Mouse (Mus musculus) intestine, embryonic 14.5 days (tissue): ENCODE results near the gene Rrp9. TPM values are rescaled to one million over a fixed set of nuclear protein-coding genes. Genes with fewer than 3 reads are reported as not detected.
"Not testable (repeated sequence)": the region's sequence is repeated elsewhere in the genome, so short reads cannot be mapped to it uniquely, and the experiment has no call there.

ENCODE experiments used
- ATAC-seq: fragments of 200-750 bp; cut with Nextera tagmentation; replicated peaks from 2 replicates; pipeline ENCODE4 v1.8.0; 2017; ENCODE audit warnings: low read depth, moderate number of reproducible peaks, moderate TSS enrichment, moderate library complexity; ENCODE audit not compliant: low FRiP score, low TSS enrichment
- DNase-seq: peaks from one replicate; pipeline ENCODE4 v3.0.0-alpha.2; 2018; ENCODE audit warnings: low spot score
- H3K27ac ChIP-seq: fragments of 300-500 bp; sonication (generic); 2 replicates; pipeline ENCODE4 v1.5.1; 2014; ENCODE audit warnings: low read depth, mild to moderate bottlenecking, control low read depth
- H3K27me3 ChIP-seq: fragments of 300-500 bp; sonication (generic); replicated peaks from 2 replicates; pipeline ENCODE4 v1.6.1; 2014; ENCODE audit warnings: low read length, control low read depth; ENCODE audit not compliant: control insufficient read depth, insufficient read depth
- H3K36me3 ChIP-seq: fragments of 300-500 bp; sonication (generic); 2 replicates; pipeline ENCODE4 v1.6.1; 2014; ENCODE audit warnings: low read length, control low read depth; ENCODE audit not compliant: control insufficient read depth, insufficient read depth
- H3K4me1 ChIP-seq: fragments of 300-500 bp; sonication (generic); replicated peaks from 2 replicates; pipeline ENCODE4 v1.6.1; 2014; ENCODE audit warnings: low read length, control low read depth, mixed read lengths; ENCODE audit not compliant: control insufficient read depth, insufficient read depth
- H3K4me2 ChIP-seq: fragments of 300-500 bp; sonication (generic); 2 replicates; pipeline ENCODE4 v1.6.1; 2014; ENCODE audit warnings: low read length
- H3K4me3 ChIP-seq: fragments of 300-500 bp; sonication (generic); 2 replicates; pipeline ENCODE4 v1.5.1; 2014; ENCODE audit warnings: low read depth, low read length, control low read depth, mixed read lengths
- H3K9ac ChIP-seq: fragments of 300-500 bp; sonication (generic); 2 replicates; pipeline ENCODE4 v1.6.1; 2014; ENCODE audit warnings: mild to moderate bottlenecking, low read length
- H3K9me3 ChIP-seq: fragments of 300-500 bp; sonication (generic); 2 replicates; pipeline ENCODE4 v1.6.1; 2016; ENCODE audit warnings: low read length, control low read depth; ENCODE audit not compliant: control insufficient read depth
- WGBS: fragments of 180-500 bp; shearing (Covaris S2); extraction: QIAGEN DNeasy Blood & Tissue Kit; methylation state at CpG from one replicate; pipeline ENCODE4 v1.1.7; 2014; 5-methylcytosine and 5-hydroxymethylcytosine counted together
- polyA plus RNA-seq: library from polyadenylated mRNA; unstranded; fragments of >200 nt; fragmentation: Nextera tagmentation; extraction: Ambion mirVana; gene quantifications from 2 replicates; pipeline ENCODE4 v1.2.1, GENCODE M21; 2014

The Rrp9 gene
- polyA plus RNA-seq, 1 experiment from 2014 or later = 52.4 TPM

DNA sequence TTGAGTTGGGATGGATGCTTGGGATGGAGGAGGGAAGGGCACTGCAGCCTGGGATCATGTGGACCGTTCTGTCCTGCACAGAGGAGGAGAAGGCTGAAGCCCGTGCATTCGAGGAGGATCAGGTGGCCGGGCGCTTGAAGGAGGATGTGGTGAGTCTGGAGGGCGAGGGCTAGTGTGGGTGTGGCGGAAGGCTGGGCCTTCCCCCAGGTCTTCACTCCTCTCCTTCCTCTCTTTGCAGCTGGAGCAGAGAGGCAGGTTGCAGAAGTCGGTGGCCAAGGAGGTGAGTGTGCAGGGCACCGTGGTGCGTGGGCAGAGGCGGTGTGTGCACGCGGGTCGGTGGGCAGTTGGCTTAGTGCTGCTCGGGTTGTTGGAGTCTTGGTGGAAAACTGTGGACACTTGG lies 5.3 kb downstream of the Rrp9 start:
- Histone ChIP-seq H3K9me3 (no peaks in the 10 kb centered on the region), H3K27me3 (no peaks in the 10 kb centered on the region), H3K27ac (no peak overlapping the region), H3K4me1 (peaks cover 15% of the 10 kb centered on the region), H3K36me3 (peaks cover 52% of the 10 kb centered on the region), H3K4me3 (no peak overlapping the region), H3K9ac (no peak overlapping the region), H3K4me2 (no peak overlapping the region)
- ATAC-seq (no peak), DNase-seq (no peak)
- 96% methylated on average over 15 of the region's 15 CpGs for WGBS

DNA sequence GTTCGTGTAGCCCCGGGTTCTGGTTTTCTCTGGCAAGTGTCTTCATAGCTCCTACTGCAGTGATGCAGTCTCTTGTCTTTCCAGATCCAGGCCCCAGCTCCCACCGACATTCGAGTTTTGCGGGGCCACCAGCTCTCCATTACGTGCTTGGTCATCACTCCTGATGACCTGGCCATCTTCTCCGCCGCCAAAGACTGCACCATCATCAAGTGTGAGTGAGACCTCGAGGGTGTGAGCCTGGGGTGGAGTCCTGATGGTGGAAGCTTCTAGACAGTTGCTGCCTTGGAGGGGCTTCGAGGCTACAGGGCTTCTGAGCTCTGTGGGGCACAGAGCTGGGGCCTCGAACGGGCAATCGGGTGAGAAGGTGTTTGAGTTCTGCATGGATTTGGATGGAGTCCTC lies 5.9 kb downstream of the Rrp9 start:
- no peak for DNase-seq
- Histone ChIP-seq H3K4me1 (peaks cover 10% of the 10 kb centered on the region), H3K36me3 (peaks cover 52% of the 10 kb centered on the region), H3K9me3 (no peaks in the 10 kb centered on the region), H3K4me3 (no peak overlapping the region), H3K9ac (no peak overlapping the region), H3K27me3 (no peaks in the 10 kb centered on the region), H3K4me2 (no peak overlapping the region), H3K27ac (no peak overlapping the region)
- no peak for ATAC-seq
- 93% methylated on average over 13 of the region's 13 CpGs for WGBS

DNA sequence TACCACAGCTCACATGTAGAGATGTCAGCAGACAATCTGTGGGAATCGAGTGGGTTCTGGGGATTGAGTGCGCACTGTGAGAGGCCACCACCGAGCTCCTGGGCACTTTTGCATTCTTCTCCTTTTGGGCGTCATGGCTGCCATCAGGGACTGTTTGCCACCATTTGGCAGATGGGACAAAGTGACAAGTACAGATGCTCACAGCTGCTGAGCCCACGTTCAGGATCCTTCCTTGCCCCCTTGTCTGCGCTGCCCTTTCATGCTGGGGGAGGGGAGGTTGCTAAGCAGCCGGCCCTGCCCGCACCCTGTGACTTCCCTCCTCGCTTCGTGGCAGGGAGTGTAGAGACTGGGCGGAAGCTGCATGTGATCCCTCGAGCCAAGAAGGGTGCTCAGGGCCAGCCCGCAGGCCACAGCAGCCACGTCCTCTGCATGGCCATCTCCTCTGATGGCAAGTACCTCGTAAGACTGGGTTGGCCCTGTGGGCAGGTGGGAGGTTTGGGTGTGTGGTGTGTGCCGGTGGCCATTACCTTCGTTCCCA lies 6.9 kb downstream of the Rrp9 start:
- no peak for DNase-seq
- Histone ChIP-seq H3K9me3 (no peaks in the 10 kb centered on the region), H3K27ac (no peak overlapping the region), H3K9ac (no peak overlapping the region), H3K4me1 (peaks cover 10% of the 10 kb centered on the region), H3K4me2 (no peak overlapping the region), H3K36me3 (peaks cover 52% of the 10 kb centered on the region), H3K27me3 (no peaks in the 10 kb centered on the region), H3K4me3 (no peak overlapping the region)
- no peak for ATAC-seq
- 89% methylated on average over 17 of the region's 17 CpGs for WGBS

DNA sequence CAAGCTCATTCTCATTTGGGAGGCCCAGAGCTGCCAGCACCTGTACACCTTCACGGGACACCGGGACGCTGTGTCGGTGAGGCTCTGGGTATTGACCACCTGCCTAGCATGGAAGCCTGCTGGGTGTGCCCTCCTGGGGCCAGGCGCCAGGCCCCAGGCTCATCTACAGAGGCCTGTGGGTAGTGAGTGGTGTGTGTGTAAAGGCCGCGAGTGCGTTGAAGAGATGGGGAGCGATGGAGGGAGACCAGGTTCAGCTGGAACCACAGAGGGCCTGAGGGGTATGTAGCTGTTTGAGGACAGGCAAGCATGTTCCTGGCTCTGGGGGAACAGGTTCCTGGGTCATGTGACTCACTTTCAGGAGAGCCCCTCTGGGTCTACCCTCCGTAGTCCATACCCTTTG lies 7.4 kb downstream of the Rrp9 start:
- H3K4me3 ChIP-seq = no peak overlapping the region
- H3K9ac ChIP-seq = no peak overlapping the region
- no peaks in the 10 kb centered on the region for H3K27me3 ChIP-seq
- ATAC-seq (no peak), DNase-seq (no peak)
- H3K4me2 ChIP-seq = no peak overlapping the region
- no peak overlapping the region for H3K27ac ChIP-seq
- WGBS = 96% methylated on average over 10 of the region's 10 CpGs
- peaks cover 52% of the 10 kb centered on the region for H3K36me3 ChIP-seq
- H3K9me3 ChIP-seq = no peaks in the 10 kb centered on the region
- peaks cover 5% of the 10 kb centered on the region for H3K4me1 ChIP-seq

DNA sequence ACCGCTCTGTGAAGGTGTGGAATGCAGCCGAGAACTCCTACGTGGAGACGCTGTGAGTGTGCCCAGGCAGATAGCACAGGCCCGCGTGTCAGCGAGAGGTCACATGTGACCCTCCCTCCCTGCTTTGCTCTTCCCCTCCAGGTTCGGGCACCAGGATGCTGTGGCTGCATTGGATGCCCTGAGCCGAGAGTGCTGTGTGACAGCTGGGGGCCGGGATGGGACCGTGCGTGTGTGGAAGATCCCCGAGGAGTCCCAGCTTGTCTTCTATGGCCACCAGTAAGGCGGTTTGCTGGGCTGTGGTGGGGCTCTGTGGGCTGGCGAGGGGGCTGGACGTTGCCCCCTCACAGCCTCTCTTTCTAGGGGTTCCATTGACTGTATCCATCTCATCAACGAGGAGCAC lies 7.8 kb downstream of the Rrp9 start:
- no peak for ATAC-seq
- Histone ChIP-seq H3K4me3 (no peak overlapping the region), H3K9ac (no peak overlapping the region), H3K27ac (no peak overlapping the region), H3K27me3 (no peaks in the 10 kb centered on the region), H3K4me1 (0 out of 2 replicates have a peak, but pooled peaks cover under 1% of the 10 kb centered on the region), H3K36me3 (peaks cover 52% of the 10 kb centered on the region), H3K9me3 (no peaks in the 10 kb centered on the region), H3K4me2 (no peak overlapping the region)
- no peak for DNase-seq
- WGBS = 92% methylated on average over 17 of the region's 17 CpGs

DNA sequence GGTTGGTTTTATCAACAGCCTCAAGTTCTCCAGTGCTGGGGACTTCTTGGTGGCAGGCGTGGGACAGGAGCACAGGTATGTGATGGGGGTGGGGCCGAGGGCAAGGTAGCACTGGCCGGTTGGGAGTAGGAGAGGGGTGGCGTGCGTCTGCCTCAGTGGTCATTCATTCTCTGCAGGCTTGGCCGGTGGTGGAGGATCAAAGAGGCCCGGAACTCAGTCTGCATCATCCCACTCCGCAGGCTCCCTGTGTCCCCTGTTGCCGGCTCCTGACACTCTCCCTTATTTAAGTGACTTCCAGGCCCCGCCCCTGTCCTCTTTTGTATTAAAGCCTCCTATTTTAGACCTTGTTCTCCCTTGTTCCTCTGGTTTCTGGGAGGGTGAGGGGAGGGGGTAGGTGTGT lies 9.3 kb downstream of the Rrp9 start:
- ATAC-seq = no peak
- Histone ChIP-seq H3K36me3 (peaks cover 47% of the 10 kb centered on the region), H3K9me3 (no peaks in the 10 kb centered on the region), H3K4me2 (no peak overlapping the region), H3K9ac (no peak overlapping the region), H3K4me1 (no peaks in the 10 kb centered on the region), H3K4me3 (no peak overlapping the region), H3K27me3 (no peaks in the 10 kb centered on the region), H3K27ac (no peak overlapping the region)
- no peak for DNase-seq
- 85% methylated on average over 10 of the region's 10 CpGs for WGBS

DNA sequence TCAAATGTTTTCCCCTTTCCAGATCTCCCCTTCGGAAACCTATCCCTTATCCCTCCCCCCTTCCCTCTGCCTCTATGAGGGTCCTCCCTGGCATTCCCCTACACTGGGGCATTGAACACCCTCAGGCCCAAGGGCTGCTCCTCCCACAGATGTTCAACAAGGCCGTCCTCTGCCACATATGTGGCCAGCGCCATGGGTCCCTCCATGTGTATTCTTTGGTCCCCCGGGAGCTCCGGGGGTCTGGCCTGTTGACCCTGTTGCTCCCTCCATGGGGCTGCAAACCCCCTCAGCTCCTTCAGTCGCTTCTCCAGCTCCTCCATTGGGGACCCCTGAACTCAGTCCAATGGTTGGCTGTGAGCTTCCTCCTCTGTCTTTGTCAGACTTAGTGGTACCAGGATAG lies 11.8 kb downstream of the Rrp9 start:
- H3K27ac ChIP-seq, H3K4me2 ChIP-seq, H3K9me3 ChIP-seq, H3K4me3 ChIP-seq, H3K4me1 ChIP-seq, ATAC-seq, H3K9ac ChIP-seq, H3K27me3 ChIP-seq, DNase-seq: not testable (repeated sequence)
- WGBS = 80% methylated on average over 6 of the region's 6 CpGs
- peaks cover 34% of the 10 kb centered on the region for H3K36me3 ChIP-seq

DNA sequence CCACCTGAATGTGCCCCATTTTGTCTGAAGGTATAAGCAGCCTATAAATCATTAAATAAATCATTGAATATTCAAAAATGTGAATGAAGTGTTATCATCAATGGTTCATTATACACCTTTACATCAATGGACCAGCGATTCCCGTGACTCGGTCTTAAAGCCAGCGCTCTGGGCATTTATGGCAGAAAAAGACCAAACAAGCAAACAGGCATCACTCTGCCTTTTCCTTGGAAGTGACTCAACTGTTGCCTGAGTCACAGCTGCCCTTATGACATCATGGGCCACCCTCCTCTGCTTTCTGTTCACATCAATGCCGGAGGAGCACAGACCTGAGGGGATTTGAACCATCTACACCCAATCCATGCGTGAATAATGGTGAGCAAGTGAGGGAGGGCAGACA lies 23.9 kb downstream of the Rrp9 start, which contains the start of gene Iqcf1:
TSS of gene Iqcf1 (plus strand) at position 301 of the 400 bp plus-strand sequence.
- DNase-seq (no peak), ATAC-seq (no peak)
- Histone ChIP-seq H3K9me3 (no peaks in the 10 kb centered on the region), H3K9ac (no peak within 1 kb of the TSS), H3K36me3 (no peaks in the 10 kb centered on the region), H3K4me2 (no peak within 1 kb of the TSS), H3K4me3 (no peak within 1 kb of the TSS), H3K4me1 (no peaks in the 10 kb centered on the region), H3K27ac (no peak within 1 kb of the TSS), H3K27me3 (no peaks in the 10 kb centered on the region)
- WGBS = 93% methylated on average over 6 of the region's 6 CpGs

DNA sequence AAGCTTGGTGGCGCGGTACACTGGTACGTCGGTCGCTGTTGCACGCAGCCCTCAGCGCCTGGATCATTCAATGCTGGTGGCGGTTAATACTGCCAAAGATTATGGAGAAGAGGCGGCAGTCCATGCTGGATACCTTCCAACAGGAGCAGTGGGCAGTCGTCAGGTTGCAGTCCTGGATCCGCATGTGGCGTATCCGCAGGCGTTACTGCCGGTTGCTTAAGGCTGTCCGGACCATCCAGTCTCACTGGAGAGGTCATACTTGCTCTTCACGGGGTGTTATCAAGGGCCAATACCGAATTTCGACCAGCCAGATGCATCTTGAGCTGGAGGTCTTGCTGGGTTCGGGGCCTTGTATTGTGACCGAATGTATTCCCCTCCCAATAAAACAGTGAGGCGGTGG lies 26.1 kb downstream of the Rrp9 start:
- H3K27ac ChIP-seq = no peak overlapping the region
- H3K9ac ChIP-seq = no peak overlapping the region
- WGBS = 87% methylated on average over 22 of the region's 22 CpGs
- no peak for DNase-seq
- H3K36me3 ChIP-seq = no peaks in the 10 kb centered on the region
- no peak overlapping the region for H3K4me2 ChIP-seq
- no peaks in the 10 kb centered on the region for H3K4me1 ChIP-seq
- no peak for ATAC-seq
- no peaks in the 10 kb centered on the region for H3K9me3 ChIP-seq
- H3K4me3 ChIP-seq = no peak overlapping the region
- H3K27me3 ChIP-seq = no peaks in the 10 kb centered on the region
